Mouse (Mus musculus) midbrain, embryonic 11.5 days (tissue): ENCODE data around the gene Nt5m. TPM values are rescaled to one million over a fixed set of nuclear protein-coding genes. Genes with fewer than 3 reads are reported as not detected.

Experiments
- ATAC-seq: fragments of 200-750 bp; cut with Nextera tagmentation; 2 replicates; pipeline ENCODE4 v1.8.0; 2017; ENCODE audit warnings: moderate TSS enrichment, moderate library complexity; ENCODE audit not compliant: low FRiP score
- DNase-seq: peaks from one replicate; pipeline ENCODE4 v3.0.0; 2015; ENCODE audit warnings: low spot score; ENCODE audit errors: missing footprints
- H3K27ac ChIP-seq: fragments of 300-500 bp; sonication (generic); 2 replicates; pipeline ENCODE4 v1.5.1; 2014; ENCODE audit warnings: low read depth, low read length
- H3K27me3 ChIP-seq: fragments of 300-500 bp; sonication (generic); 2 replicates; pipeline ENCODE4 v1.6.1; 2014; ENCODE audit warnings: mild to moderate bottlenecking, low read length, moderate library complexity, mixed read lengths; ENCODE audit not compliant: control insufficient read depth, insufficient read depth
- H3K36me3 ChIP-seq: fragments of 300-500 bp; sonication (generic); 2 replicates; pipeline ENCODE4 v1.6.1; 2014; ENCODE audit warnings: mild to moderate bottlenecking, low read length, moderate library complexity, mixed read lengths; ENCODE audit not compliant: control insufficient read depth, insufficient read depth
- H3K4me1 ChIP-seq: fragments of 300-500 bp; sonication (generic); 2 replicates; pipeline ENCODE4 v1.6.1; 2014; ENCODE audit warnings: low read length; ENCODE audit not compliant: control insufficient read depth, insufficient read depth
- H3K4me2 ChIP-seq: fragments of 300-500 bp; sonication (generic); 2 replicates; pipeline ENCODE4 v1.6.1; 2014; ENCODE audit warnings: mild to moderate bottlenecking, moderate library complexity
- H3K4me3 ChIP-seq: fragments of 300-500 bp; sonication (generic); 2 replicates; pipeline ENCODE4 v1.5.1; 2014; ENCODE audit warnings: low read depth, low read length
- H3K9ac ChIP-seq: fragments of 300-500 bp; sonication (generic); 2 replicates; pipeline ENCODE4 v1.6.1; 2014; ENCODE audit warnings: low read length
- H3K9me3 ChIP-seq: fragments of 300-500 bp; sonication (generic); 2 replicates; pipeline ENCODE4 v1.6.1; 2016; ENCODE audit warnings: low read length; ENCODE audit not compliant: control insufficient read depth
- WGBS: fragments of 180-500 bp; shearing (Covaris S2); extraction: QIAGEN DNeasy Blood & Tissue Kit; methylation state at CpG from one replicate; pipeline ENCODE4 v1.1.7; 2014; 5-methylcytosine and 5-hydroxymethylcytosine counted together
- polyA plus RNA-seq: library from polyadenylated mRNA; unstranded; fragments of >200 nt; fragmentation: Nextera tagmentation; extraction: Ambion mirVana; gene quantifications from 2 replicates; pipeline ENCODE4 v1.2.1, GENCODE M21; 2014

The Nt5m gene
- polyA plus RNA-seq, 1 experiment from 2014 or later = 38.8 TPM

GRCm38 (mm10) chr11:59894916-59895315 is 55.7 kb downstream of the Nt5m start:
- ATAC-seq = no peak
- H3K4me2 ChIP-seq = no peak overlapping the region
- no peak overlapping the region for H3K9ac ChIP-seq
- no peak for DNase-seq
- H3K4me3 ChIP-seq = no peak overlapping the region
- no peaks in the 10 kb centered on the region for H3K36me3 ChIP-seq
- H3K9me3 ChIP-seq = no peaks in the 10 kb centered on the region
- H3K4me1 ChIP-seq = no peaks in the 10 kb centered on the region
- H3K27ac ChIP-seq = no peak overlapping the region
- 82% methylated on average over 6 of the region's 6 CpGs for WGBS
- no peaks in the 10 kb centered on the region for H3K27me3 ChIP-seq

GRCm38 (mm10) chr11:59895316-59895715 is 56.1 kb downstream of the Nt5m start:
- no peaks in the 10 kb centered on the region for H3K27me3 ChIP-seq
- no peak overlapping the region for H3K9ac ChIP-seq
- H3K9me3 ChIP-seq = no peaks in the 10 kb centered on the region
- WGBS = 77% methylated on average over 8 of the region's 8 CpGs
- H3K4me2 ChIP-seq = no peak overlapping the region
- DNase-seq = no peak
- no peaks in the 10 kb centered on the region for H3K4me1 ChIP-seq
- H3K27ac ChIP-seq = no peak overlapping the region
- no peaks in the 10 kb centered on the region for H3K36me3 ChIP-seq
- no peak for ATAC-seq
- H3K4me3 ChIP-seq = no peak overlapping the region

GRCm38 (mm10) chr11:59897981-59898599 is 58.8 kb downstream of the Nt5m start:
- Histone ChIP-seq H3K4me3 (no peak overlapping the region), H3K4me2 (no peak overlapping the region), H3K36me3 (no peaks in the 10 kb centered on the region), H3K4me1 (no peaks in the 10 kb centered on the region), H3K27ac (no peak overlapping the region), H3K9me3 (no peaks in the 10 kb centered on the region), H3K27me3 (no peaks in the 10 kb centered on the region), H3K9ac (no peak overlapping the region)
- DNase-seq = no peak
- ATAC-seq = no peak
- 87% methylated on average over 11 of the region's 11 CpGs for WGBS

- WGBS = 65% methylated on average over 13 of the region's 13 CpGs
- Histone ChIP-seq H3K9ac (no peak overlapping the region), H3K9me3 (no peaks in the 10 kb centered on the region), H3K27me3 (no peaks in the 10 kb centered on the region), H3K4me2 (no peak overlapping the region), H3K4me1 (no peaks in the 10 kb centered on the region), H3K27ac (no peak overlapping the region), H3K4me3 (no peak overlapping the region), H3K36me3 (no peaks in the 10 kb centered on the region)
- no peak for DNase-seq
- ATAC-seq = no peak
Observed at GRCm38 (mm10) chr11:59899711-59900685, 60.8 kb downstream of the Nt5m start.

GRCm38 (mm10) chr11:59900995-59901394 is 61.7 kb downstream of the Nt5m start:
- Histone ChIP-seq H3K4me2 (no peak overlapping the region), H3K4me3 (no peak overlapping the region), H3K36me3 (no peaks in the 10 kb centered on the region), H3K4me1 (no peaks in the 10 kb centered on the region), H3K27ac (no peak overlapping the region), H3K9me3 (no peaks in the 10 kb centered on the region), H3K9ac (no peak overlapping the region), H3K27me3 (no peaks in the 10 kb centered on the region)
- ATAC-seq (no peak), DNase-seq (peak; percentile 67)
- 90% methylated on average over 1 of the region's 1 CpGs for WGBS

GRCm38 (mm10) chr11:59902045-59902726 is 62.9 kb downstream of the Nt5m start:
- Histone ChIP-seq H3K9me3 (no peaks in the 10 kb centered on the region), H3K27ac (no peak overlapping the region), H3K36me3 (no peaks in the 10 kb centered on the region), H3K4me1 (no peaks in the 10 kb centered on the region), H3K4me2 (no peak overlapping the region), H3K9ac (no peak overlapping the region), H3K4me3 (no peak overlapping the region), H3K27me3 (no peaks in the 10 kb centered on the region)
- WGBS = 44% methylated on average over 8 of the region's 8 CpGs
- no peak for DNase-seq
- no peak for ATAC-seq

GRCm38 (mm10) chr11:59906521-59907123 is 67.4 kb downstream of the Nt5m start:
- Histone ChIP-seq H3K9ac (no peak overlapping the region), H3K36me3 (no peaks in the 10 kb centered on the region), H3K27me3 (no peaks in the 10 kb centered on the region), H3K4me2 (no peak overlapping the region), H3K9me3 (no peaks in the 10 kb centered on the region), H3K4me3 (no peak overlapping the region), H3K27ac (no peak overlapping the region), H3K4me1 (no peaks in the 10 kb centered on the region)
- 85% methylated on average over 6 of the region's 6 CpGs for WGBS
- no peak for DNase-seq
- no peak for ATAC-seq

GRCm38 (mm10) chr11:59908446-59908845 is 69.2 kb downstream of the Nt5m start:
- DNase-seq (no peak), ATAC-seq (no peak)
- Histone ChIP-seq H3K36me3 (no peaks in the 10 kb centered on the region), H3K27me3 (no peaks in the 10 kb centered on the region), H3K4me1 (no peaks in the 10 kb centered on the region), H3K9ac (no peak overlapping the region), H3K27ac (no peak overlapping the region), H3K4me2 (no peak overlapping the region), H3K9me3 (no peaks in the 10 kb centered on the region), H3K4me3 (no peak overlapping the region)
- 69% methylated on average over 3 of the region's 3 CpGs for WGBS
